Mouse (Mus musculus) myocyte (in vitro differentiated cells): ENCODE data around the gene Celf2.

Experiments used
- CEBPB ChIP-seq: IDR thresholded peaks from 2 replicates; pipeline ENCODE4 v1.6.1; 2011; ENCODE audit warnings: mild to moderate bottlenecking, moderate library complexity; ENCODE audit not compliant: poor library complexity, insufficient read depth, severe bottlenecking
- E2F4 ChIP-seq: IDR thresholded peaks from one replicate; pipeline ENCODE4 v1.6.1; 2011; ENCODE audit warnings: mild to moderate bottlenecking, control low read depth, moderate library complexity; ENCODE audit not compliant: insufficient read depth
- MAX ChIP-seq: IDR thresholded peaks from one replicate; pipeline ENCODE4 v1.6.1; 2011; ENCODE audit warnings: low read depth, mild to moderate bottlenecking, control low read depth
- MYOD1 ChIP-seq, 3 experiments: IDR thresholded peaks; one replicate each; pipeline ENCODE4 v1.6.1; 2011; ENCODE audit warnings: control low read depth in 2 of 3, low read depth in 2 of 3, mild to moderate bottlenecking in 2 of 3, moderate library complexity in 1 of 3; ENCODE audit not compliant: insufficient read length in 2 of 3, control insufficient read depth in 1 of 3
- MYOG ChIP-seq, 3 experiments: IDR thresholded peaks; one replicate each; pipeline ENCODE4 v1.6.1; 2011; ENCODE audit warnings: control low read depth in 2 of 3, low read depth in 2 of 3, mild to moderate bottlenecking in 2 of 3; ENCODE audit not compliant: insufficient read length in 2 of 3, control insufficient read depth in 1 of 3, insufficient read depth in 1 of 3
- POLR2A ChIP-seq: IDR thresholded peaks from one replicate; pipeline ENCODE4 v1.6.1; 2011; ENCODE audit warnings: low read depth, mild to moderate bottlenecking, control low read depth, moderate library complexity; ENCODE audit not compliant: insufficient read length
- POLR2AphosphoS2 ChIP-seq: IDR thresholded peaks from one replicate; pipeline ENCODE4 v1.6.1; 2011; ENCODE audit warnings: low read depth, control low read depth; ENCODE audit not compliant: insufficient read length
- REST ChIP-seq: IDR thresholded peaks from one replicate; pipeline ENCODE4 v1.6.1; 2011; ENCODE audit warnings: mild to moderate bottlenecking, control low read depth, moderate library complexity; ENCODE audit not compliant: insufficient read depth, insufficient read length
- TCF12 ChIP-seq: IDR thresholded peaks from one replicate; pipeline ENCODE4 v1.6.1; 2011; ENCODE audit warnings: mild to moderate bottlenecking, control low read depth; ENCODE audit not compliant: poor library complexity, insufficient read depth, severe bottlenecking
- TCF3 ChIP-seq: IDR thresholded peaks from one replicate; pipeline ENCODE4 v1.6.1; 2011; ENCODE audit warnings: low read depth, control low read depth; ENCODE audit not compliant: insufficient read length
- USF1 ChIP-seq: IDR thresholded peaks from one replicate; pipeline ENCODE4 v1.6.1; 2011; ENCODE audit warnings: low read depth, mild to moderate bottlenecking, control low read depth, moderate library complexity

GRCm38 (mm10) chr2:6770214-6770613 lies 739.1 kb downstream of the Celf2 start:
- no peak for TF ChIP-seq POLR2A
- no peak for TF ChIP-seq CEBPB
- no peak for TF ChIP-seq MAX
- no peak for TF ChIP-seq POLR2AphosphoS2
- TF ChIP-seq REST = no peak
- no peak for TF ChIP-seq MYOD1 (IDR thresholded peaks at IDR 0.05; ENCODE audit: control insufficient read depth in 1 of 3, insufficient read length in 2 of 3, low read depth in 2 of 3)
- TF ChIP-seq TCF3 = no peak
- TF ChIP-seq E2F4 = no peak
- TF ChIP-seq USF1 = no peak
- no peak for TF ChIP-seq MYOG (IDR thresholded peaks at IDR 0.05; ENCODE audit: control insufficient read depth in 1 of 3, insufficient read depth in 1 of 3, insufficient read length in 2 of 3, low read depth in 2 of 3)
- TF ChIP-seq TCF12 = no peak
